Mouse (Mus musculus) embryonic facial prominence, embryonic 11.5 days (tissue): ENCODE results near the gene Aff3. TPM values are rescaled to one million over a fixed set of nuclear protein-coding genes. Genes with fewer than 3 reads are reported as not detected.

Source experiments
- ATAC-seq: fragments of 200-750 bp; cut with Nextera tagmentation; replicated peaks from 2 replicates; pipeline ENCODE4 v1.8.0; 2017; ENCODE audit warnings: low read depth; ENCODE audit not compliant: insufficient number of reproducible peaks, low FRiP score, low TSS enrichment
- DNase-seq: peaks from one replicate; pipeline ENCODE4 v3.0.0-alpha.2; 2015; ENCODE audit warnings: low spot score
- H3K27ac ChIP-seq: fragments of 300-500 bp; sonication (generic); replicated peaks from 2 replicates; pipeline ENCODE4 v1.5.1; 2014; ENCODE audit warnings: mild to moderate bottlenecking, low read depth, low read length, control low read depth
- H3K27me3 ChIP-seq: fragments of 300-500 bp; sonication (generic); 2 replicates; pipeline ENCODE4 v1.6.1; 2014; ENCODE audit warnings: mild to moderate bottlenecking, low read length, moderate library complexity, mixed read lengths; ENCODE audit not compliant: control insufficient read depth, insufficient read depth
- H3K36me3 ChIP-seq: fragments of 300-500 bp; sonication (generic); replicated peaks from 2 replicates; pipeline ENCODE4 v1.6.1; 2014; ENCODE audit warnings: low read depth, mild to moderate bottlenecking, low read length, moderate library complexity, mixed read lengths; ENCODE audit not compliant: control insufficient read depth, insufficient read depth
- H3K4me1 ChIP-seq: fragments of 300-500 bp; sonication (generic); 2 replicates; pipeline ENCODE4 v1.6.1; 2014; ENCODE audit warnings: low read length, mixed read lengths; ENCODE audit not compliant: control insufficient read depth, insufficient read depth
- H3K4me2 ChIP-seq: fragments of 300-500 bp; sonication (generic); 2 replicates; pipeline ENCODE4 v1.6.1; 2014; ENCODE audit warnings: low read depth, mild to moderate bottlenecking, control low read depth, low read length, moderate library complexity
- H3K4me3 ChIP-seq: fragments of 300-500 bp; sonication (generic); 2 replicates; pipeline ENCODE4 v1.5.1; 2014; ENCODE audit warnings: low read depth, low read length, control low read depth
- H3K9ac ChIP-seq: fragments of 300-500 bp; sonication (generic); replicated peaks from 2 replicates; pipeline ENCODE4 v1.6.1; 2014; ENCODE audit warnings: mild to moderate bottlenecking, control low read depth, low read length
- H3K9me3 ChIP-seq: fragments of 300-500 bp; sonication (generic); replicated peaks from 2 replicates; pipeline ENCODE4 v1.6.1; 2016; ENCODE audit warnings: mild to moderate bottlenecking, low read length, inconsistent platforms, mixed read lengths; ENCODE audit not compliant: control insufficient read depth
- WGBS: fragments of 180-500 bp; shearing (Covaris S2); extraction: QIAGEN DNeasy Blood & Tissue Kit; methylation state at CpG from one replicate; pipeline ENCODE4 v1.1.7; 2014; 5-methylcytosine and 5-hydroxymethylcytosine counted together
- polyA plus RNA-seq: library from polyadenylated mRNA; unstranded; fragments of >200 nt; fragmentation: Nextera tagmentation; extraction: Ambion mirVana; gene quantifications from 2 replicates; pipeline ENCODE4 v1.2.1, GENCODE M21; 2014

Aff3 gene
- polyA plus RNA-seq, 1 experiment from 2014 or later, result 17.5 TPM

DNA sequence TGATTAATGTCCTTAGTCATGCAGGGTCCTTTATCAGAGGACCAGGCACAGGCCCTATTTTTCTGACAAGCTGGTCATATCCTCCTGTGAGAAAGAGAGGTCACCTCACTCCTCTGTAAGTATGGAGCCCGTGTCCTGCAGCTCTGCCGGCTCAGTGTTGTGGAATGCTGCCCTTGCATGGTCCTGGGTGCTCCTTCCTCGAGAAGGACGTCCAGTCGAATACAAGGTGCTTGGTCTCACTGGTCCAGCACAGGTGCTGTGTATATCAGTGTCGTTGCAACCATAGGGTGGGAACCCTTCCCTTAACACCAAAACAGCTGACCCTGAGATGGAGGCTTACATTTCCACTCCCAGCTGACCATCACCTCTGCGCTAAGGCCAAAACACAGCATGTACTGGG, 280.7 kb downstream of the Aff3 start:
- no peak overlapping the region for H3K9ac ChIP-seq
- no peaks in the 10 kb centered on the region for H3K36me3 ChIP-seq
- no peaks in the 10 kb centered on the region for H3K9me3 ChIP-seq
- H3K4me2 ChIP-seq, result no peak overlapping the region
- ATAC-seq, result no peak
- no peaks in the 10 kb centered on the region for H3K4me1 ChIP-seq
- 80% methylated on average over 7 of the region's 7 CpGs for WGBS
- no peak overlapping the region for H3K27ac ChIP-seq
- no peak overlapping the region for H3K4me3 ChIP-seq
- no peaks in the 10 kb centered on the region for H3K27me3 ChIP-seq
- no peak for DNase-seq

DNA sequence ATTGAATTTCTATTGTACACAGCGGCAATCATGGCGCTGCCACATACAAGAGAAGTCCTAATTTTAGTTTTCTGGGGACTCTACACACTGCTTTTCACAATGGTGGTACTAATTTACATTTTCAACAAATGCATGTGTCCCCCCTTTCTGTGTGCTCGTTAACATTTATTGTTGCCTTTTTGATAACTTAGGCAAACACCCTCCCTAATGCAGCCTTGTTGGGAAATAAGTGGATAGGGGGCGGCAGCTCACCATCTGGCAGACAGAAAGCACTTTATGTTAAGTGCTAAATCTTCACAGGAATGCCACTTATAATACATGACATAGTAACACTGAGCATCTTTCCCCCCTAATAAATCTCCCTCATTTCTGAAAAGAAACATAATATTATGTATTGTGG, 282.1 kb downstream of the Aff3 start:
- no peaks in the 10 kb centered on the region for H3K9me3 ChIP-seq
- 88% methylated on average over 4 of the region's 4 CpGs for WGBS
- no peak overlapping the region for H3K4me2 ChIP-seq
- no peak for ATAC-seq
- H3K4me3 ChIP-seq, result no peak overlapping the region
- no peak for DNase-seq
- no peaks in the 10 kb centered on the region for H3K36me3 ChIP-seq
- H3K4me1 ChIP-seq, result no peaks in the 10 kb centered on the region
- H3K27me3 ChIP-seq, result no peaks in the 10 kb centered on the region
- no peak overlapping the region for H3K9ac ChIP-seq
- no peak overlapping the region for H3K27ac ChIP-seq

DNA sequence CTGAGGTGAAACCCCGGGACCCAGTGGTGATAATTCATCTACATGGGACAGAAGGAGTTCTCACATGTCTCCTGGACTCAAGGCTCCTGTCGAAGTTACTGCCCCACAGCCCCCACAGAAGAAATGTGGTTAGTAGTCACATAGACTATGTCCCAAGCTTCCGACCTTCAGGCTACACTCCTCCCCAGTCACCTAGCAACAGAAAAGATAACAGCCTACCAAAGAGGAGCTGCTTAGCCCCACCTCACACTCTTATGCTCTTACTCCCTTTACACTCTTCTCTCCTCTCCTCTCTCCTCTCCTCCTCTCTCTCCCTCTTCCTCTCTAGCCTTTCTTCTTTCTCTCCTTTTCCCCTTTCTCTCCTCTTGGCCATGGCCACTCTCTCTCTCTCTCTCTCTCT, 286.8 kb downstream of the Aff3 start:
- no peak for DNase-seq
- H3K9ac ChIP-seq, result no peak overlapping the region
- no peaks in the 10 kb centered on the region for H3K36me3 ChIP-seq
- H3K9me3 ChIP-seq, result no peaks in the 10 kb centered on the region
- H3K4me3 ChIP-seq, result no peak overlapping the region
- 81% methylated on average over 3 of the region's 3 CpGs for WGBS
- H3K4me2 ChIP-seq, result no peak overlapping the region
- no peak for ATAC-seq
- H3K27ac ChIP-seq, result no peak overlapping the region
- no peaks in the 10 kb centered on the region for H3K27me3 ChIP-seq
- H3K4me1 ChIP-seq, result no peaks in the 10 kb centered on the region

DNA sequence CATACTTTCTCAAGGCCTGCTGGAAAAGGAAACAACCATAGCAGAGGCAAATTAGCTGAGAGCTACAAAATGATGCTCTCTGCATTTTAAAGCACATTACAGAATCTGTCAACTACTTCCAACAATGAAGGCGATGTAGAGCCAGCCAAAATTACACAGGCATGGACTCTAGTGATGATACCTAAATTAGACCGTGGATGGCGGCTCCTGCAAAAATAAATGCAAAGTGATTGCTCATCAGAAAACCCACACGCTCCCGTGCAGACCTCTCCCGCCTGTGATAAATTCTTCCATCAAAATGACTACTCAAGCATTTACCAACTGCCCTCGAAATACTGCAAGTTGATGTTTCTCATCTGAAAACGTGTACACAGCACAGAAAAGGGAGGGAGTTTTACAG, 295.6 kb downstream of the Aff3 start:
- Histone ChIP-seq H3K4me2 (no peak overlapping the region), H3K9me3 (no peaks in the 10 kb centered on the region), H3K27ac (no peak overlapping the region), H3K4me3 (no peak overlapping the region), H3K27me3 (no peaks in the 10 kb centered on the region), H3K4me1 (no peaks in the 10 kb centered on the region), H3K9ac (no peak overlapping the region), H3K36me3 (no peaks in the 10 kb centered on the region)
- no peak for ATAC-seq
- DNase-seq, result no peak
- WGBS, result 82% methylated on average over 8 of the region's 8 CpGs

DNA sequence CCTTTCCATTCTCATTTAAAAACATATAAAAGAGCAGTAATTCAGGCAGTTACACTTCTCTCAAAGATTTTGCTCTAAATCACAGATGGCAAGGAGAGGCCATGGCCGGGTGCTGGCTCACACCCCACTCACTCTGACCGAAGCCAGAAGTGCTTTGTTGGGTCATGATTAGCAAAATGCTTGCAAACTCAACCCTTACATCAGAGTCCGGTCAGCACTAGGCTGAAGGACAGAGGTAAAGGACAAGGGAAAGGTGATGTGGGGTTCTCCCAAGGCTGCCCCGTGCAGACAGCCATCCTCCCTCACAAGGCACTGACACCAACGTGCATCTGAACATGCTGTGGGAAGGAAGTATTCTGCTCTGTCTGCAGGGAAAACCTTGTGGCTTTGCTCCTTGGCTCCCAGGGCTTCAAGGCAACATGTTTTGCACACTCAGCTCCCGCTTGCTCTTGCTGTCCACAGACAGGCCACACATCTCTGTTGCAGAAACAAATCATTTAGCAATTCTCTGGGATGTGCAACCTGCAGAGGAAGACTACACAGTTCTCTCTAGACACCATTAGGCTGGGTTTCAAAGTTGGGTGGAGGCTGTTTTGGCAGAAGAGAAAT, 296.6 kb downstream of the Aff3 start:
- Histone ChIP-seq H3K27me3 (no peaks in the 10 kb centered on the region), H3K27ac (no peak overlapping the region), H3K4me3 (no peak overlapping the region), H3K36me3 (no peaks in the 10 kb centered on the region), H3K9ac (no peak overlapping the region), H3K9me3 (no peaks in the 10 kb centered on the region), H3K4me2 (no peak overlapping the region), H3K4me1 (no peaks in the 10 kb centered on the region)
- 85% methylated on average over 6 of the region's 6 CpGs for WGBS
- ATAC-seq, result no peak
- DNase-seq, result no peak

DNA sequence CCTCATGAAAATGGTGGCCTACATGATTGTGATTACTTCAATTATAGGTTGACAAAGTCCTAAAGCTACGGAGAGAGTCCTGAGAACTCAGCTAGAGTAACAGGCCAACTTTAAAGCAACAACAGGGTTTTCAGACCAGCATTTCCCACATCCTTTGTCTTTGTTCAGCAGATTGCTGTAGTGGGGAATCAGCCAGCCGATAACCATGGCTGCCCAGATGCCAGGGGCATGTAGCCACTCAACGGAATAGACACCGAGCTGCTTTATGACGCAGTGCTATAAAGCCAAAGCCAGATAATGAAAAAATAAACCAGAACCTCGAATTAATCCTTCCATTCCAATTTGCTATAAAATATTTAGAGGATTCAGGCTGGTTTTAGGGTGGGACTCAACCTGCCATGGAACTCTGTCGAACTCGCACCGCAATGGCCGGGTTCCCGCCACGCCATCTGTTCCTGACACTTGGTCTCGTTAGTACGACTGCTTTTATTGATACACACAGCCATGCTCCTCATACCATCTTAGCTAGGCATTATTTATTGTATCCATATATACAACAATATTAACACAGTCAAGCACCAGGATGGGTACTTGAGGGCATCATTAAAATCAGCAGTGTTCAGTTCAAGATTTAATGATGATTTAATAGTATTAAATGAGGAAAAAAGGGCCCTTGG, 297.2 kb downstream of the Aff3 start:
- Histone ChIP-seq H3K36me3 (no peaks in the 10 kb centered on the region), H3K27ac (no peak overlapping the region), H3K4me2 (no peak overlapping the region), H3K9ac (no peak overlapping the region), H3K27me3 (no peaks in the 10 kb centered on the region), H3K4me3 (no peak overlapping the region), H3K4me1 (no peaks in the 10 kb centered on the region), H3K9me3 (no peaks in the 10 kb centered on the region)
- DNase-seq (no peak), ATAC-seq (no peak)
- 95% methylated on average over 14 of the region's 14 CpGs for WGBS

DNA sequence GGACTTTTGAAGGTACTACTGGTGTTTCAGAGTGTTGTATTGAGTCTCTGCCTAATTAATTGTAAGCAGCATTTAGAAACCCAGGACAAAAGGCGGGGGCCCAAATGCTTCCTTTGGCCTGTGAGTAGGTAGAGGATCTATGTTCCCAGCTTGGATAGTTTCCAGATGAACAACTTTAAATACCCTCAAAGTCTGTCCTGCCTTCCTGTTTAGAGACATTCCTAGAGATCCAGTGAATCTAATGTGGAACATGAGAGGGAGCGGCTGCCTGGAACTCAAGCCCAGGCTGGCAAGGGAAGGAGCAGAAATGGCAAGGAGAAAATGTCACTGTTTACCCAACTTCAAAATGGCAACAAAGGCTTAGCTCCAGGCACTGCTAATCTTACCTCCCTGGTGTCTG, 300.9 kb downstream of the Aff3 start:
- Histone ChIP-seq H3K4me1 (no peaks in the 10 kb centered on the region), H3K36me3 (no peaks in the 10 kb centered on the region), H3K9me3 (no peaks in the 10 kb centered on the region), H3K4me3 (no peak overlapping the region), H3K4me2 (no peak overlapping the region), H3K27ac (no peak overlapping the region), H3K9ac (no peak overlapping the region), H3K27me3 (no peaks in the 10 kb centered on the region)
- no peak for ATAC-seq
- DNase-seq, result peak; percentile 33
- WGBS, result 56% methylated on average over 2 of the region's 2 CpGs

DNA sequence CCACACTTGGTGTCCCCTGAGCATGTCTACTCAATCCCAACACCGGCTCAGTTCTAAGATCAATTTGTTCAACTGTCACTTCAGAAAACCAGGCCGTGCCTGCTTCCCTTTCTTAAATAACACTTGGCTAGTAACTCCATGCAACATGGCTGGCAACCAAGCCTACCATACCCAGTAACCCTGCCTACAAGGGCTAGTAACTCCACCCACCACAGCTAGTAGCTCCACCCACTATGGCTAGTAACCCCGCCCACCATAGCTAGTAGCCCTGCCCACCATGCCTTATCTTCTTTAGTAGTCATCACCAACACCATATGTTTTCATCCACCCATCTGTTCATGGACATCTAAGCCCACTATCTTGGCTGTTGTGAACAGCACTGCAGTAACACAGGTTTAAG, 302.5 kb downstream of the Aff3 start:
- no peak for DNase-seq
- Histone ChIP-seq H3K4me1 (no peaks in the 10 kb centered on the region), H3K27ac (no peak overlapping the region), H3K4me2 (no peak overlapping the region), H3K4me3 (no peak overlapping the region), H3K9ac (no peak overlapping the region), H3K9me3 (no peaks in the 10 kb centered on the region), H3K27me3 (no peaks in the 10 kb centered on the region), H3K36me3 (no peaks in the 10 kb centered on the region)
- ATAC-seq, result no peak
- 95% methylated on average over 3 of the region's 3 CpGs for WGBS
